Mouse (Mus musculus) limb, embryonic 14.5 days (tissue): ENCODE results near the gene Hoxd9. TPM values are rescaled to one million over a fixed set of nuclear protein-coding genes. Genes with fewer than 3 reads are reported as not detected.

Experiments used
- ATAC-seq: fragments of 200-750 bp; cut with Nextera tagmentation; 2 replicates; pipeline ENCODE4 v1.8.0; 2017; ENCODE audit warnings: low read depth, moderate number of reproducible peaks, moderate TSS enrichment; ENCODE audit not compliant: low FRiP score
- DNase-seq: peaks from one replicate; pipeline ENCODE4 v3.0.0-alpha.2; 2015; ENCODE audit warnings: low spot score
- H3K27ac ChIP-seq: fragments of 300-500 bp; sonication (generic); replicated peaks from 2 replicates; pipeline ENCODE4 v1.5.1; 2014; ENCODE audit warnings: low read depth, mild to moderate bottlenecking, low read length, moderate library complexity, mixed read lengths
- H3K27me3 ChIP-seq: fragments of 300-500 bp; sonication (generic); 2 replicates; pipeline ENCODE4 v1.6.1; 2014; ENCODE audit warnings: low read length, mixed read lengths; ENCODE audit not compliant: control insufficient read depth, insufficient read depth
- H3K36me3 ChIP-seq: fragments of 300-500 bp; sonication (generic); 2 replicates; pipeline ENCODE4 v1.6.1; 2014; ENCODE audit warnings: mild to moderate bottlenecking, low read length, moderate library complexity, mixed read lengths; ENCODE audit not compliant: control insufficient read depth, insufficient read depth
- H3K4me1 ChIP-seq: fragments of 300-500 bp; sonication (generic); 2 replicates; pipeline ENCODE4 v1.6.1; 2014; ENCODE audit warnings: antibody characterized with exemption, low read length, mixed read lengths; ENCODE audit not compliant: control insufficient read depth, insufficient read depth
- H3K4me2 ChIP-seq: fragments of 300-500 bp; sonication (generic); replicated peaks from 2 replicates; pipeline ENCODE4 v1.6.1; 2014; ENCODE audit warnings: low read depth, mild to moderate bottlenecking, low read length, moderate library complexity; ENCODE audit not compliant: severe bottlenecking
- H3K4me3 ChIP-seq: fragments of 300-500 bp; sonication (generic); replicated peaks from 2 replicates; pipeline ENCODE4 v1.5.1; 2014; ENCODE audit warnings: low read length
- H3K9ac ChIP-seq: fragments of 300-500 bp; sonication (generic); 2 replicates; pipeline ENCODE4 v1.6.1; 2014; ENCODE audit warnings: mild to moderate bottlenecking, low read depth, low read length, moderate library complexity; ENCODE audit not compliant: severe bottlenecking
- H3K9me3 ChIP-seq: fragments of 300-500 bp; sonication (generic); 2 replicates; pipeline ENCODE4 v1.6.1; 2016; ENCODE audit warnings: low read length; ENCODE audit not compliant: control insufficient read depth
- POLR2A ChIP-seq: fragments of 200-500 bp; IDR thresholded peaks from 2 replicates; pipeline ENCODE4 v1.8.0; 2012; ENCODE audit warnings: inconsistent platforms, mild to moderate bottlenecking, moderate library complexity, borderline replicate concordance; ENCODE audit not compliant: insufficient read depth, insufficient read length; ENCODE audit errors: extremely low read depth
- WGBS: fragments of 180-500 bp; shearing (Covaris S2); extraction: QIAGEN DNeasy Blood & Tissue Kit; methylation state at CpG from one replicate; pipeline ENCODE4 v1.1.7; 2014; 5-methylcytosine and 5-hydroxymethylcytosine counted together
- polyA plus RNA-seq, 2 experiments: library from polyadenylated mRNA; depleted of rRNA in 1 of 2; stranded (reverse) in 1 of 2; unstranded in 1 of 2; fragments of >200 nt; fragmentation: Nextera tagmentation in 1 of 2; extraction: Ambion mirVana in 1 of 2; gene quantifications; 2 replicates each; pipeline versions ENCODE4 v1.2.1 to v1.2.3; 2012 to 2014

Gene Hoxd9
- polyA plus RNA-seq, 2 experiments = 8.7 to 19.6 TPM

- H3K9ac ChIP-seq = peak overlapping the region; percentile 99
These were observed 16.7 kb upstream of the Hoxd9 start for GRCm38 (mm10) chr2:74680561-74681398.

GRCm38 (mm10) chr2:74681594-74682531 lies 15.7 kb upstream of the Hoxd9 start:
- H3K36me3 ChIP-seq = peaks cover 13% of the 10 kb centered on the region
- ATAC-seq (peak; percentile 53), DNase-seq (peak; percentile 73)
- peak overlapping the region; percentile 99 for H3K9ac ChIP-seq
- peak; percentile 31; the same call in 1 of the 2 replicates for TF ChIP-seq POLR2A
- peak overlapping the region; percentile 97 for H3K27ac ChIP-seq
- peak overlapping the region; percentile 74 for H3K4me3 ChIP-seq
- WGBS = under 1% methylated on average over 69 of the region's 78 CpGs
- H3K27me3 ChIP-seq = peaks cover 33% of the 10 kb centered on the region
- no peaks in the 10 kb centered on the region for H3K9me3 ChIP-seq
- peak overlapping the region; percentile 96 for H3K4me2 ChIP-seq
- H3K4me1 ChIP-seq = peaks cover 5% of the 10 kb centered on the region; the same call in 1 of the 2 replicates

More at GRCm38 (mm10) chr2:74680561-74681398, 16.7 kb upstream of the Hoxd9 start:
- DNase-seq = no peak
- Histone ChIP-seq H3K27me3 (peaks cover 35% of the 10 kb centered on the region), H3K27ac (peak overlapping the region; percentile 97), H3K9me3 (no peaks in the 10 kb centered on the region), H3K4me1 (peaks cover 5% of the 10 kb centered on the region; the same call in 1 of the 2 replicates), H3K4me3 (peak overlapping the region; percentile 74), H3K36me3 (peaks cover 11% of the 10 kb centered on the region; the same call in 1 of the 2 replicates), H3K4me2 (peak overlapping the region; percentile 96)
- 7% methylated on average over 21 of the region's 21 CpGs for WGBS
- no peak for ATAC-seq
- TF ChIP-seq POLR2A = no peak

- H3K9ac ChIP-seq = peak overlapping the region; percentile 99
- WGBS = 1% methylated on average over 26 of the region's 51 CpGs
- H3K4me3 ChIP-seq = peak overlapping the region; percentile 74
- ATAC-seq = peak; percentile 1; the same call in 1 of the 2 replicates
- peak overlapping the region; percentile 96 for H3K4me2 ChIP-seq
- H3K27ac ChIP-seq = peak overlapping the region; percentile 97
- no peak for DNase-seq
- no peak for TF ChIP-seq POLR2A
- H3K36me3 ChIP-seq = peaks cover 22% of the 10 kb centered on the region
- no peaks in the 10 kb centered on the region for H3K9me3 ChIP-seq
- peaks cover 32% of the 10 kb centered on the region for H3K27me3 ChIP-seq
- H3K4me1 ChIP-seq = peaks cover 5% of the 10 kb centered on the region; the same call in 1 of the 2 replicates
These were observed 14.7 kb upstream of the Hoxd9 start for GRCm38 (mm10) chr2:74682796-74683195.

- no peak for TF ChIP-seq POLR2A
- peak overlapping the region; percentile 74 for H3K4me3 ChIP-seq
- H3K36me3 ChIP-seq = peaks cover 23% of the 10 kb centered on the region
- WGBS = 1% methylated on average over 18 of the region's 18 CpGs
- ATAC-seq (no peak), DNase-seq (no peak)
- peaks cover 3% of the 10 kb centered on the region; the same call in 1 of the 2 replicates for H3K4me1 ChIP-seq
- peak overlapping the region; percentile 97 for H3K27ac ChIP-seq
- H3K9me3 ChIP-seq = no peaks in the 10 kb centered on the region
- H3K9ac ChIP-seq = peak overlapping the region; percentile 99
- peak overlapping the region; percentile 96 for H3K4me2 ChIP-seq
- H3K27me3 ChIP-seq = peaks cover 32% of the 10 kb centered on the region
These were observed 14.0 kb upstream of the Hoxd9 start for GRCm38 (mm10) chr2:74683471-74683951.

- Histone ChIP-seq H3K4me3 (peak overlapping the region; percentile 74), H3K36me3 (peaks cover 23% of the 10 kb centered on the region), H3K27me3 (peaks cover 32% of the 10 kb centered on the region), H3K9me3 (no peaks in the 10 kb centered on the region), H3K9ac (peak overlapping the region; percentile 99), H3K4me2 (peak overlapping the region; percentile 96), H3K4me1 (no peaks in the 10 kb centered on the region), H3K27ac (peak overlapping the region; percentile 97)
- DNase-seq = no peak
- WGBS = 11% methylated on average over 12 of the region's 12 CpGs
- ATAC-seq = no peak
- TF ChIP-seq POLR2A = no peak
These were observed 13.4 kb upstream of the Hoxd9 start for GRCm38 (mm10) chr2:74684106-74684505.
